ENCODE assay signal across 8 mouse cellular contexts in genomic region chr6:86365371-86366124, GRCm38 (mm10). TPM values are rescaled to one million over a fixed set of nuclear protein-coding genes. Genes with fewer than 3 reads are reported as not detected.
DNase-seq lines count a peak whose midpoint lies in the region; ATAC-seq and TF ChIP-seq lines count a peak whose summit lies in the region.

Gene Fam136a, plus strand, starts transcription at chr6:86365646.

- H3K9me3 ChIP-seq in heart, embryonic 12.5 days (replicated peaks), result no peaks in the 10 kb centered on the region
- no peaks in the 10 kb centered on the region for H3K9me3 ChIP-seq in kidney, postnatal 0 days (replicated peaks; ENCODE audit: low read length)
- H3K9me3 ChIP-seq in liver, embryonic 11.5 days (ENCODE audit: control insufficient read depth, low read length), result no peaks in the 10 kb centered on the region
- H3K9me3 ChIP-seq in stomach, embryonic 14.5 days (ENCODE audit: control insufficient read depth, low read depth, low read length), result no peaks in the 10 kb centered on the region

- peak; percentile 96 for TF ChIP-seq CTCF in kidney, postnatal 0 days (IDR thresholded peaks at IDR 0.05; ENCODE audit: low read depth)

- H3K36me3 ChIP-seq in heart, embryonic 12.5 days, result peaks cover 21% of the 10 kb centered on the region
- 0 out of 2 replicates have a peak, but pooled peaks cover 3% of the 10 kb centered on the region for H3K36me3 ChIP-seq in kidney, postnatal 0 days (ENCODE audit: insufficient read depth, low read length)
- peaks cover 3% of the 10 kb centered on the region; the same call in 1 of the 2 replicates for H3K36me3 ChIP-seq in liver, embryonic 11.5 days (ENCODE audit: control insufficient read depth, insufficient read depth, low read length)
- no peaks in the 10 kb centered on the region for H3K36me3 ChIP-seq in stomach, embryonic 14.5 days (ENCODE audit: control insufficient read depth, insufficient read depth, low read length)

- H3K27me3 ChIP-seq in heart, embryonic 12.5 days (replicated peaks), result no peaks in the 10 kb centered on the region
- H3K27me3 ChIP-seq in kidney, postnatal 0 days (ENCODE audit: insufficient read depth, low read length), result no peaks in the 10 kb centered on the region
- no peaks in the 10 kb centered on the region for H3K27me3 ChIP-seq in liver, embryonic 11.5 days (replicated peaks; ENCODE audit: control insufficient read depth, insufficient read depth, low read length)
- H3K27me3 ChIP-seq in stomach, embryonic 14.5 days (ENCODE audit: control insufficient read depth, insufficient read depth, low read length), result no peaks in the 10 kb centered on the region

- peaks cover 11% of the 10 kb centered on the region for H3K4me1 ChIP-seq in heart, embryonic 12.5 days (replicated peaks)
- H3K4me1 ChIP-seq in kidney, postnatal 0 days (replicated peaks; ENCODE audit: insufficient read depth, low read length), result peaks cover 3% of the 10 kb centered on the region; the same call in 1 of the 2 replicates
- H3K4me1 ChIP-seq in liver, embryonic 11.5 days (replicated peaks; ENCODE audit: control insufficient read depth, insufficient read depth, low read length), result peaks cover 16% of the 10 kb centered on the region
- H3K4me1 ChIP-seq in stomach, embryonic 14.5 days (ENCODE audit: control insufficient read depth, insufficient read depth, low read length), result peaks cover 3% of the 10 kb centered on the region

- peak within 1 kb of the TSS; percentile 77 for H3K27ac ChIP-seq in heart, embryonic 12.5 days (ENCODE audit: poor library complexity, severe bottlenecking)
- peak within 1 kb of the TSS; percentile 79 for H3K27ac ChIP-seq in kidney, postnatal 0 days
- H3K27ac ChIP-seq in liver, embryonic 11.5 days (ENCODE audit: low read depth, low read length), result peak within 1 kb of the TSS; percentile 79
- peak within 1 kb of the TSS; percentile 81 for H3K27ac ChIP-seq in stomach, embryonic 14.5 days (ENCODE audit: low read length)

- H3K4me2 ChIP-seq in heart, embryonic 12.5 days, result peak within 1 kb of the TSS; percentile 99
- peak within 1 kb of the TSS; percentile 99 for H3K4me2 ChIP-seq in kidney, postnatal 0 days (ENCODE audit: low read length)
- H3K4me2 ChIP-seq in liver, embryonic 11.5 days, result peak within 1 kb of the TSS; percentile 99
- peak within 1 kb of the TSS; percentile 94 for H3K4me2 ChIP-seq in stomach, embryonic 14.5 days (replicated peaks; ENCODE audit: low read depth, low read length)

- peak; percentile 88 for ATAC-seq in erythroid progenitor cell, adult 5-6 weeks (replicated peaks; ENCODE audit: low FRiP score, poor library complexity, severe bottlenecking)
- ATAC-seq in heart, embryonic 12.5 days (ENCODE audit: insufficient number of reproducible peaks, low FRiP score), result peak; percentile 99
- peak; percentile 95 for ATAC-seq in kidney, postnatal 0 days (replicated peaks; ENCODE audit: low FRiP score, low read depth)
- ATAC-seq in liver, embryonic 11.5 days (replicated peaks; ENCODE audit: low FRiP score), result peak; percentile 96
- ATAC-seq in stomach, embryonic 14.5 days (ENCODE audit: insufficient number of reproducible peaks, insufficient read depth, low FRiP score, low read depth), result peak; percentile 95

- WGBS in heart, embryonic 12.5 days, result under 1% methylated on average over 76 of the region's 76 CpGs
- under 1% methylated on average over 74 of the region's 76 CpGs for WGBS in kidney, postnatal 0 days
- under 1% methylated on average over 75 of the region's 76 CpGs for WGBS in liver, embryonic 11.5 days
- under 1% methylated on average over 74 of the region's 76 CpGs for WGBS in stomach, embryonic 14.5 days

- H3K9ac ChIP-seq in heart, embryonic 12.5 days, result peak within 1 kb of the TSS; percentile 87
- peak within 1 kb of the TSS; percentile 62 for H3K9ac ChIP-seq in kidney, postnatal 0 days (ENCODE audit: low read depth, low read length)
- H3K9ac ChIP-seq in liver, embryonic 11.5 days (ENCODE audit: low read depth, low read length), result peak within 1 kb of the TSS; percentile 92
- H3K9ac ChIP-seq in stomach, embryonic 14.5 days (replicated peaks; ENCODE audit: low read depth, low read length), result peak within 1 kb of the TSS; percentile 73

- peak; percentile 98 for DNase-seq in CD4-positive helper T cell, adult 2 months (ENCODE audit: low read depth, low spot score)
- DNase-seq in brain, embryonic 18.5 days (ENCODE audit: low read depth, low spot score), result peak; percentile 93
- peak; percentile 99 for DNase-seq in kidney, postnatal 0 days (ENCODE audit: low spot score)
- peak; percentile 98 for DNase-seq in liver, embryonic 11.5 days (ENCODE audit: low spot score)
- peak; percentile 99 for DNase-seq in naive thymus-derived CD4-positive, alpha-beta T cell, adult 2 months (ENCODE audit: low read depth)

- peak within 1 kb of the TSS; percentile 75 for H3K4me3 ChIP-seq in heart, embryonic 12.5 days
- H3K4me3 ChIP-seq in kidney, postnatal 0 days (replicated peaks; ENCODE audit: low read depth, low read length), result peak within 1 kb of the TSS; percentile 53
- H3K4me3 ChIP-seq in liver, embryonic 11.5 days (ENCODE audit: low read depth, low read length), result peak within 1 kb of the TSS; percentile 80
- H3K4me3 ChIP-seq in stomach, embryonic 14.5 days (ENCODE audit: low read depth, low read length), result peak within 1 kb of the TSS; percentile 74

RNA-seq across cellular contexts. Expression of gene Fam136a, which starts in this region (rescaled TPM):
- 2.9 and 3.4 TPM in 2 replicates for total RNA-seq in erythroid progenitor cell, adult 5-6 weeks (2015; ENCODE audit: low replicate concordance)
- 0.68 and 6.3 TPM in 2 replicates for total RNA-seq in erythroid progenitor cell, adult 5-6 weeks (2017; ENCODE audit: low replicate concordance)
- 95.0 and 102 TPM in 2 replicates for polyA plus RNA-seq in heart, embryonic 12.5 days (2016; fragmentation: Nextera tagmentation; extraction: Ambion mirVana)
- 100 and 110 TPM in 2 replicates for polyA plus RNA-seq in kidney, postnatal 0 days (2015; fragmentation: Nextera tagmentation; extraction: Ambion mirVana)
- polyA plus RNA-seq in liver, embryonic 11.5 days (2014; fragmentation: Nextera tagmentation; extraction: Ambion mirVana), result 188 and 198 TPM in 2 replicates
- polyA plus RNA-seq in stomach, embryonic 14.5 days (2014; fragmentation: Nextera tagmentation; extraction: Ambion mirVana), result 123 and 138 TPM in 2 replicates

Comparison
In these comparisons a context has a peak if more than half of its experiments do, and no peak if none do; other contexts are left out.
1. Peak in every context shown above with its lines: DNase-seq, ATAC-seq, H3K4me3 ChIP-seq and H3K27ac ChIP-seq.